Mouse (Mus musculus) neural tube, embryonic 10.5 days (tissue): ENCODE results near the gene Chmp2b.

Source experiments
- DNase-seq: peaks from one replicate; pipeline ENCODE4 v3.0.0-alpha.2; 2017; ENCODE audit warnings: low spot score; ENCODE audit errors: extremely low spot score

The Chmp2b gene

DNA sequence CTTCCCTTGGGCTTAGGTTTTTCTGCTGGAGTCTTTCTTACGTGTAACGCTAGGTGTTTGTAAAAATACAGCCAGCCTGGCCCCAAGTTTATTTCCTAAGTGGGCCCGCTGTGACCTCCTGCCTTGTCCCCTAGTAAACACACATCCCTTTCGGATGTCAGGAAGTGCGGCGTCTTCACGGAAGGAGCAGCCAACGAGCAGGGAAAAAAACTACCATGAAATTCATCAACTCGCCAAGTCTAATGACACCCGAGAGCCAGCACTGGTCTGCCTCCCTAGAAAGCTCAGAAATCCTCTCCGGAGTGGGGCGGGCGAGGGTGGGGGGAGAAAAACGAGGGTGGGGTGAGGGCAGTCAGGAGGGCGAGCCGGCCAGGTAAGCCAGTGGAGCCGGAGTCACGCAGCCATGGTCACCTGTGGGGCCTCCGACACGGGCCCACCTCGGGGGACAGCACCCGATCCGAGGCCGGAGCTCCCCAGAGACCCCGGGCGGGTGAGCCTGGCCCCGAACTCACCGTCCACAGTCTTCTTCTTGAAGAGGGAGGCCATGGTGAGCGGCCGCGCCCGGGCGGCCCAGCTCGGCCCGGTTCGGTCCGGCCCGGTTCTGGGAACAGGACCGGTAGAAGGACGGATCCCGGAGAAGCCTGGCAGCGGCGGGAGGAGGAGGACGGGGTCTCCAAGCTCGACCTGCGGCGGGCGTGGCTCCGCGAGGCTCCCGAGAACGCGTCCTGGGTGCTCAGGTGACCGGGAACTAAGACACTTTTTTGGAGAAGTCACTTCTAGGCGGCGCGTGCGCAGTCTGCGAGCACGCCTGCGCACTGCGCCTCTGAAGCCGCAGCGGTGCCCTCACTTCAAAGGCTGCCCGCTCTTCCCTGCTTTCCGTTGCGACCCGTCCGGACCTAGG lies at the start of gene Chmp2b:
TSS of gene Chmp2b (minus strand) at position 764 of the 901 bp plus-strand sequence.
- DNase-seq: peak; percentile 79

GRCm38 (mm10) chr16:65611678-65612077 lies 49.2 kb upstream of the Chmp2b start:
- DNase-seq: no peak

DNA sequence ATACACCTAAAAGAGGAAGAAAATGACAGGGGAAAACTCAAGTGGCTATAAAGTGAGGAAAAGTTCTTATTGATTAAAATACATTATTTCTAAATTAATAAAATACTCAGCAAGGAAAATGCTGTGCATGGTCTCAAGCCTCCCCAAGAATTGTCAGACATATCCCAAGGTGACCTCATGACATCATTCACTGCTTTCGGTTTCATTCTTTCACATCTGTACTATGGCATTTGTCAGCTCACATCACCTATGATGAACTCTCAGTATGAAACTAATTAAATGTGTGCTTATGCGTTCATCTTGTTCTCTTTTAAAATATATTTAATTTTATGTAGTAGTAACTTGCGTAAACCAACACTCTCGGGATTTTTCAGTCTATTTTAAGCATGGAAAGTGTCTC lies 38.3 kb upstream of the Chmp2b start:
- no peak for DNase-seq

GRCm38 (mm10) chr16:65586111-65586865 lies 23.8 kb upstream of the Chmp2b start:
- no peak for DNase-seq

GRCm38 (mm10) chr16:65585699-65586098 lies 23.2 kb upstream of the Chmp2b start:
- no peak for DNase-seq

GRCm38 (mm10) chr16:65577298-65578029 lies 14.9 kb upstream of the Chmp2b start:
- no peak for DNase-seq

GRCm38 (mm10) chr16:65568853-65569252 lies 6.3 kb upstream of the Chmp2b start:
- DNase-seq: no peak

DNA sequence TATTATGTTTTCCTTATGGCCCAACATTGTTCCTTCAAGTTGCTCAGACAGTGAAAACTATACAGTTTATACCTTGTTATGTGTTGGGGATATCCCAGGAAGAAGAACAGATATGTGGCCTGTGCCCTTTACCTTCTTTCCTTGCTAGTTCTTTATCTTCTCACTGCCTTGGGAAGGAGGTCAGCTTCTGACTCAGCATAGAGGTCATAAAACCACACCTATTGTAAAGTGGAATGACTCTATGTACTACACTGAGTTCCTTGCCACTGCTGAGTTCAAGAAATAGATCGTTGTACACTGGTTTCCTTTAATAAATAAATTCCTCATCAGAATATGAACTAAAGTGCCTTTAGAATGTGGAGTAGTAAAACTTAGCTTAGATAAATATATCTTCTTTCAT lies 2.4 kb upstream of the Chmp2b start:
- no peak for DNase-seq

DNA sequence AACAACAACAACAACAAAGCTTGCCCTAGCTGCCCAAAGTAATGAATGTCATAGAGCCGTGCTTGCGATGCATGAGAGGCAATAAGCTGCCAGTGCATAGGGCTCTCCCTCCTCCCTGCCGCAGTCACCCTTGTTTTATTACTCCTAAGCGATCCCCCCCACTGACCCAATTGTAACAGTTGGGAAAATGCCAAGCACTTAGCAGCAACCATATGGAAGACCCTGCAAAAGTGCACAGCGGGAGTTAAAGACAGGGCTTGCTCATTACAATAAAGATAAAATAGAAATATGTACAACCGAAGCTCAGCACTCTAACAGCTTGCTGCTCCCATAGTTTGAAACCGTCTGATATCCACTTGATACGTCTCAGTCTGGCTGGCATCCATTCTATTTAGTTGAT lies 1.8 kb upstream of the Chmp2b start:
- no peak for DNase-seq

GRCm38 (mm10) chr16:65562864-65563206 lies 309 bp upstream of the Chmp2b start:
- DNase-seq: no peak

- no peak for DNase-seq
Measured at GRCm38 (mm10) chr16:65560996-65561962, 1.2 kb downstream of the Chmp2b start.

GRCm38 (mm10) chr16:65559591-65559990 lies 2.9 kb downstream of the Chmp2b start:
- no peak for DNase-seq

DNA sequence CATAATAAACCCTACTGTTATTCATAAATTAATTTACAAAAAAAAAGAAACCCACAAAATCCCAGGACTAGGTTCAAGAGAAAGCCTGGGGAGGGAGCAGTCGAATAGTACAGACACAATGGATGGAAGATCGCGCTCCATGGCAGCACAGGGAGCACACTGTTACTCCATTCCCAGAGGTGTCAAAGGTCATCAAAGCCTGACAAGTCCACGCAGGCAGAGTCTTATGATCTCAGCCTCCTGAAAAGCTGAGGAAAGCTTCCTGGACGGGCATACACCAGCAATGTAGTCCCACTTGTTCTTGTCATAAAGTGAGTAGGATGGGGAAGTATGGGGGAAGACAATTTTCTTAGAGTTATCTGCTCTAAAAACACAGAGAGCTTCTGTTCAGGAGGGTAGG lies 5.2 kb downstream of the Chmp2b start:
- no peak for DNase-seq

DNA sequence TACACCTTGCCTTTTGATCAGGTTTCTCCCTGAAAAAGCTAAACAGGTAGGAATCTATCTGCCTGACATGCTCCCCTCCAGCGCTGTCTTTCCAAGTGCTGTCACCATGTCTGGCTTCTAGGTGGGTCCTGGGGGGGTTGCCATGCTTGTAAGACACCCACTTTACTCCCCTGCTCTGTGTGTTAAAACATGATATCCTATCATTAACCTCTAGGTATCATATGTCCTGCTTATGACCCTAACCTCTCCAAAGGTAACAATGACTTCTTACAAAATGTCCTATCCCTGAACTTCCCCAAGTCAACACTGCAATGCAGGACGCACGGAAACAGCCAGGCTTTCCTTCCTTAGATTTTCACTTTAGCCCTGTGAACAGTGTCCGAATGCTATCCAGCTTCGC lies 8.3 kb downstream of the Chmp2b start:
- no peak for DNase-seq

- DNase-seq: no peak
Measured at GRCm38 (mm10) chr16:65550814-65551213, 11.7 kb downstream of the Chmp2b start.

GRCm38 (mm10) chr16:65548960-65549359 lies 13.6 kb downstream of the Chmp2b start:
- DNase-seq: no peak

DNA sequence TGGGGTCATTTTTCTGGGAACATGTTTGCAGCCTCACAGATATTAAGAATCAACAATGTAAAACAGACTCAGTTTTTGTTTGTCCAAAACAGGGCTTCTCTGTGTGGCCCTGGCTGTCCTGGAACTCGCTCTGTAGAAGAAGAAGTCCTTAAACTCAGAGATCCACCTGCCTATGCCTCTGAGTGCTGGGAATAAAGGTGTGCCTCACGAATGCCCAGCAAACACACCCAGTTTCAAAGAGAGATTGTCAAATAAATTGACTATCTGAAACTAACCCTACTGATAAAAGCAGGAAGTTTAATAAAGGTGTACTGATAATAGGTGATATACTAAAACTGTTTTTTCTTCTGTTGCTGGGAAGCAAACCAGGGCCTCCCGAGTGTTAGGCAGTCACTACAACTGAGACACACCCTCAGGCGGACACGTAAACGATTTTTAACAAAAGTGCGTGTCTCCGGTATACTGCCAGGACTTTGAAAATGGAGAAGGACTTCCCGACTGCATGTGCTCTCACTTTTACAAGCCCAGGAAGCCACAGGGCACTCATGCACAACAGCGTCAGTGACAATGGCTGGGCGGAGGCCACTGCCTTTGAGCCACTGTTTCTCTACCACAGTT lies 18.7 kb downstream of the Chmp2b start:
- no peak for DNase-seq

- peak; percentile 30 for DNase-seq
Measured at GRCm38 (mm10) chr16:65533315-65533999, 29.1 kb downstream of the Chmp2b start.

GRCm38 (mm10) chr16:65531663-65532062 lies 30.9 kb downstream of the Chmp2b start:
- DNase-seq: no peak

- DNase-seq: no peak
Measured at GRCm38 (mm10) chr16:65529589-65529988, 32.9 kb downstream of the Chmp2b start.
